In genomic region chr11:12420146-12420545, GRCm38 (mm10) we compare ENCODE assay signal across 35 mouse cellular contexts. TPM values are rescaled to one million over a fixed set of nuclear protein-coding genes. Genes with fewer than 3 reads are reported as not detected.
"Had no signal": no experiment of that assay in that cellular context is flagged by ENCODE, and none has a peak within 500 bp of the region (broad histone marks: within the 10 kb centered on the region; RNA-seq: fewer than 3 reads in every experiment).

No protein-coding gene starts in this region.

- H3K4me3 ChIP-seq: left cerebral cortex, adult 2 months; limb, embryonic 10.5 days; limb, embryonic 12.5 days; limb, embryonic 13.5 days; limb, embryonic 15.5 days; liver, embryonic 12.5 days; liver, embryonic 13.5 days; liver, embryonic 15.5 days; lung, embryonic 15.5 days; megakaryocyte, embryonic 14.5 days; midbrain, embryonic 10.5 days; midbrain, embryonic 12.5 days; midbrain, embryonic 13.5 days; midbrain, embryonic 15.5 days; myocyte had no signal

- H3K36me3 ChIP-seq: limb, embryonic 10.5 days; limb, embryonic 12.5 days; limb, embryonic 13.5 days; limb, embryonic 15.5 days; liver, embryonic 12.5 days; liver, embryonic 13.5 days; liver, embryonic 15.5 days; lung, embryonic 15.5 days; midbrain, embryonic 10.5 days; midbrain, embryonic 12.5 days; midbrain, embryonic 13.5 days; midbrain, embryonic 15.5 days had no signal

- H3K9ac ChIP-seq: limb, embryonic 12.5 days; limb, embryonic 13.5 days; limb, embryonic 15.5 days; liver, embryonic 12.5 days; liver, embryonic 13.5 days; liver, embryonic 14.5 days; liver, embryonic 15.5 days; liver, postnatal 0 days; lung, embryonic 15.5 days; midbrain, embryonic 12.5 days; midbrain, embryonic 13.5 days; midbrain, embryonic 15.5 days had no signal

- DNase-seq: left cerebral cortex, postnatal 4 days; liver; liver, embryonic 13.5 days; liver, postnatal 0 days; lung, adult 18-20 months; lung, adult 2 months; lung, postnatal 10 days; lung, postnatal 14 days; lung, postnatal 36 days; lung, postnatal 4 days; midbrain, embryonic 14.5 days had no signal

- H3K27ac ChIP-seq: left cerebral cortex, adult 2 months; limb, embryonic 10.5 days; limb, embryonic 12.5 days; limb, embryonic 13.5 days; limb, embryonic 15.5 days; liver, embryonic 12.5 days; liver, embryonic 13.5 days; liver, embryonic 14.5 days; liver, embryonic 15.5 days; macrophage; midbrain, embryonic 10.5 days; midbrain, embryonic 12.5 days; midbrain, embryonic 13.5 days; midbrain, embryonic 15.5 days had no signal

- H3K9me3 ChIP-seq: limb, embryonic 10.5 days; limb, embryonic 12.5 days; limb, embryonic 13.5 days; limb, embryonic 15.5 days; liver, embryonic 12.5 days; liver, embryonic 13.5 days; liver, embryonic 15.5 days; lung, embryonic 15.5 days; megakaryocyte, embryonic 14.5 days; midbrain, embryonic 10.5 days; midbrain, embryonic 12.5 days; midbrain, embryonic 13.5 days; midbrain, embryonic 15.5 days had no signal

- H3K27me3 ChIP-seq: limb, embryonic 12.5 days; limb, embryonic 13.5 days; limb, embryonic 15.5 days; liver, embryonic 12.5 days; liver, embryonic 13.5 days; liver, embryonic 15.5 days; lung, embryonic 15.5 days; megakaryocyte, embryonic 14.5 days; midbrain, embryonic 12.5 days; midbrain, embryonic 13.5 days; midbrain, embryonic 15.5 days had no signal

- H3K4me1 ChIP-seq: limb, embryonic 10.5 days; limb, embryonic 12.5 days; liver, embryonic 12.5 days; liver, embryonic 13.5 days; liver, embryonic 15.5 days; megakaryocyte, embryonic 14.5 days had no signal

- ATAC-seq: liver, embryonic 12.5 days; liver, postnatal 0 days; lung, postnatal 0 days; midbrain, embryonic 13.5 days; midbrain, embryonic 15.5 days; midbrain, embryonic 16.5 days had no signal

- H3K4me2 ChIP-seq: limb, embryonic 12.5 days; limb, embryonic 13.5 days; limb, embryonic 15.5 days; liver, embryonic 11.5 days; liver, embryonic 12.5 days; liver, embryonic 13.5 days; liver, embryonic 15.5 days; lung, embryonic 15.5 days; midbrain, embryonic 11.5 days; midbrain, embryonic 12.5 days; midbrain, embryonic 13.5 days; midbrain, embryonic 15.5 days had no signal

RNA-seq across cellular contexts. Expression of gene Cobl, which starts 44.6 kb away (rescaled TPM):
- total RNA-seq: megakaryocyte progenitor cell, adult 5-6 weeks; megakaryocyte, adult 5-6 weeks; megakaryocyte-erythroid progenitor cell, adult 5-6 weeks; monocyte, adult 5-6 weeks had no signal
- polyA plus RNA-seq: macrophage had no signal
